Mouse (Mus musculus) ES-E14 (cell line): ENCODE results near the gene Cpn1. TPM values are rescaled to one million over a fixed set of nuclear protein-coding genes. Genes with fewer than 3 reads are reported as not detected.
A peak's percentile ranks its signal among the peaks of the same experiment; 100 is the strongest.

Experiments used
- DNase-seq: peaks from one replicate; pipeline ENCODE4 v3.0.0-alpha.2; 2013; ENCODE audit warnings: low read depth, low spot score
- H3K27ac ChIP-seq: 2 replicates; pipeline ENCODE4 v1.5.1; 2012; ENCODE audit warnings: low read depth, mild to moderate bottlenecking, low read length, moderate library complexity, mixed read lengths; ENCODE audit not compliant: poor library complexity, insufficient read depth, severe bottlenecking
- H3K36me3 ChIP-seq: 2 replicates; pipeline ENCODE4 v1.6.1; 2012; ENCODE audit warnings: mild to moderate bottlenecking, low read length, moderate library complexity, mixed read lengths; ENCODE audit not compliant: control insufficient read depth, poor library complexity, insufficient read depth, severe bottlenecking
- H3K4me1 ChIP-seq, 2 experiments: fragments of 150-350 bp in 1 of 2; sonication (generic) in 1 of 2; 2 replicates each; pipeline ENCODE4 v1.6.1; 2012; ENCODE audit warnings: low read length in 2 of 2, mild to moderate bottlenecking in 1 of 2, mixed read lengths in 1 of 2; ENCODE audit not compliant: control insufficient read depth in 2 of 2, insufficient read depth in 2 of 2, poor library complexity in 1 of 2
- H3K4me3 ChIP-seq, 2 experiments: fragments of 150-350 bp in 1 of 2; sonication (generic) in 1 of 2; 2 replicates each; pipeline ENCODE4 v1.5.1; 2012; ENCODE audit warnings: low read length in 2 of 2, low read depth in 1 of 2, mild to moderate bottlenecking in 1 of 2, mixed read lengths in 1 of 2; ENCODE audit not compliant: insufficient read depth in 1 of 2, poor library complexity in 1 of 2, severe bottlenecking in 1 of 2
- H3K9ac ChIP-seq: 2 replicates; pipeline ENCODE4 v1.6.1; 2012; ENCODE audit warnings: low read depth, mild to moderate bottlenecking, low read length, mixed read lengths; ENCODE audit not compliant: poor library complexity, insufficient read depth, severe bottlenecking
- H3K9me3 ChIP-seq: fragments of 150-350 bp; sonication (generic); 2 replicates; pipeline ENCODE4 v1.6.1; 2012; ENCODE audit warnings: low read depth, mild to moderate bottlenecking, low read length; ENCODE audit not compliant: control insufficient read depth, insufficient read depth
- CHD2 ChIP-seq: IDR thresholded peaks from 2 replicates; pipeline ENCODE4 v1.6.1; 2014; ENCODE audit warnings: mild to moderate bottlenecking, low read depth, low read length, inconsistent platforms
- HCFC1 ChIP-seq: IDR thresholded peaks from 2 replicates; pipeline ENCODE4 v1.6.1; 2012; ENCODE audit warnings: low read length, inconsistent platforms, borderline replicate concordance; ENCODE audit not compliant: insufficient read depth
- MAFK ChIP-seq: IDR thresholded peaks from 2 replicates; pipeline ENCODE4 v1.6.1; 2014; ENCODE audit warnings: mild to moderate bottlenecking, low read depth, low read length, inconsistent platforms; ENCODE audit not compliant: insufficient read depth
- ZC3H11A ChIP-seq: IDR thresholded peaks from 2 replicates; pipeline ENCODE4 v1.6.1; 2012; ENCODE audit warnings: low read depth, mild to moderate bottlenecking, inconsistent platforms, low read length, borderline replicate concordance
- ZNF384 ChIP-seq: IDR thresholded peaks from 2 replicates; pipeline ENCODE4 v1.6.1; 2012; ENCODE audit warnings: low read depth, low read length, inconsistent platforms
- in situ Hi-C, 2 experiments: fragments of 600-800 bp; cut with MboI; formaldehyde crosslinking; loops; one replicate each; pipeline ENCODE4 v1.15.1; 2025; ENCODE audit warnings: low sequenced_read_pairs in 2 of 2, inconsistent platforms in 1 of 2; ENCODE audit not compliant: unreplicated experiment in 2 of 2
- total RNA-seq: library from RNA; depleted of rRNA; stranded (reverse); fragments of 300-350 nt; gene quantifications from 2 replicates; pipeline ENCODE4 v1.2.3, GENCODE M21; 2012

The Cpn1 gene
- total RNA-seq, 1 experiment, result 11.8 TPM

DNA sequence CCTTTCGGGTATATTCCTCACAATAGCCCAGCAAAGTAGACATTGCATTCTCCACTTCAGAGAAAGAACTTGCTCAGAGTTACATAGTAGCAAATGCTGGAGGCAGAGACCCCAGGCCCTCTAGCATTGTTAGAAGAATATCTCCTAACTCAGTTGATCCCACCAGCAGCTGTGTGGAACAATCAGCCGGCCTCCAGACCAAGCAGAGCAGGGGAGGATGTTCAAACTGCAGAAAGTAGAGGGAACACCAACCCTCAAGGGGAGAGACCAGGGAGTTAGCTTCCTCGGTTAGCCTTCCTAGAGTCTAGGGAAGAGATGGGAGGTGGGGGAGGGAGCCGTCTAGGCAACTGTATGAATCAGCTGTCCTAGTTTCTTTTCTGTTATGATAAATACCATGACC, 6.1 kb upstream of the Cpn1 start:
- H3K9me3 ChIP-seq, result no peaks in the 10 kb centered on the region
- TF ChIP-seq HCFC1 (no peak), ZNF384 (no peak), ZC3H11A (no peak), MAFK (no peak), CHD2 (no peak)
- no peak for DNase-seq
- in situ Hi-C loops, result no loop called here
- H3K4me3 ChIP-seq, result no peak overlapping the region
- H3K9ac ChIP-seq, result no peak overlapping the region
- no peaks in the 10 kb centered on the region for H3K4me1 ChIP-seq
- H3K36me3 ChIP-seq, result no peaks in the 10 kb centered on the region
- H3K27ac ChIP-seq, result no peak overlapping the region

DNA sequence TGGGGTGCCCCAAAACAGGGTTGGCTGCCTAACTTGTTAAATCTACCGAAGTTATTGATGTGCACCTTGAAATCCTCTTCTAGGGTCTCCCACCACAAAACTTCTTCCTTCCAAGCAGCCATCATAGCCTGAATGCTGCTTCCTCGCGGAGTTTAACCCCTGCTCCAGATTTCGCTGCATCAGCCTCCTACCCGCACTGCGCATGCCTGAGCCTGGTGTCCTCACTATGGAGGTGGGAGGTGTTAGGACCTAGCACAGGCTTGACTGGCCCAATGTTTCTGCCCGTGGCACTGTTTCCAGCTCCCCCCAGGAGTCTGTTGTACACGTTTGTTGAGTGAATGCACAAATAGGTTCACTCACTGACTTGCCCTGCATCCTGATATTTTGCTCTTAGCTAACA, 4.0 kb upstream of the Cpn1 start:
- Histone ChIP-seq H3K4me1 (no peaks in the 10 kb centered on the region), H3K9me3 (no peaks in the 10 kb centered on the region), H3K36me3 (no peaks in the 10 kb centered on the region), H3K27ac (no peak overlapping the region), H3K4me3 (peak overlapping the region in 1 of 2 experiments; percentile 32; a peak in 2 of 4 replicates), H3K9ac (no peak overlapping the region)
- DNase-seq, result no peak
- in situ Hi-C loops, result no loop called here
- no peak for TF ChIP-seq ZC3H11A
- TF ChIP-seq MAFK, result no peak
- TF ChIP-seq CHD2, result no peak
- TF ChIP-seq HCFC1, result no peak
- TF ChIP-seq ZNF384, result no peak

DNA sequence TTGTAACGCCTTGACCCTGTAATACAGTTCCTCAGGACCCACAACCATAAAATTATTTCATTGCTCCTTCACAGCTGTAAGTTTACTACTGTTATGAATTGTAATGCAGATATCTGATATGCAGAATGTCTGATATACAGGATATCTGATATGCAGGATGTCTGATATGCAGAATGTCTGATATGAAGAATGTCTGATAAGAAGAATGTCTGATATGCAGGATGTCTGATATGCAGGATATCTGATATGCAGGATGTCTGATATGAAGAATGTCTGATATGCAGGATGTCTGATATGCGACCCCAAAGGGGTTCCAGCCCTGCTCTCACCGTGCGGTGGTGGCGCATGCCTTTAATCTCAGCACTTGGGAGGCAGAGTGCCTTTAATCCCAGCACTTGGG, 4.4 kb downstream of the Cpn1 start:
- Histone ChIP-seq H3K4me3 (no peak overlapping the region), H3K27ac (no peak overlapping the region), H3K4me1 (peaks cover under 1 to 3% of the 10 kb centered on the region in 2 experiments; a peak in 1 of 4 replicates), H3K36me3 (no peaks in the 10 kb centered on the region), H3K9me3 (no peaks in the 10 kb centered on the region), H3K9ac (no peak overlapping the region)
- TF ChIP-seq HCFC1 (no peak), ZNF384 (no peak), MAFK (no peak), CHD2 (no peak)
- DNase-seq, result no peak
- in situ Hi-C loops, result no loop called here

DNA sequence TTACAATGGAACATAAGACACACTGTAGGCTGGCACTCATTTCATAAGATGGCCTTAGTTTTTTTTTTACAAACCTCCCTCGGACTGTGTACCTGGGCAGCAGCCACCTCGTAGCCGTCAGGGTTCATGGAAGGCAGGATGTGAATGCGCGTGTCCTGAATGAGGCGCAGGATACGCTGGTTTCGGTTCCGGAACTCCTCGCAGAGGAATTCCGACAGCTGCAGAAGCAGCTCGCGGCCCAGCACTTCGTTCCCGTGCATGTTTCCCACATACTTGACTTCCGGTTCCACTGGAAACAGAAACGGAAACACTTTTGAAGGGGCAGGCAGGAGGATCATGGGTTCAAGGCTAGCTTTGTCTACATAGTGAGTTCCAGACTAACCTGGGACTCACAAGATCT, 5.6 kb downstream of the Cpn1 start:
- Histone ChIP-seq H3K4me1 (peaks cover 6 to 7% of the 10 kb centered on the region in 2 experiments; a peak in 3 of 4 replicates), H3K9ac (no peak overlapping the region), H3K36me3 (no peaks in the 10 kb centered on the region), H3K4me3 (peak overlapping the region in 1 of 2 experiments; percentile 30; a peak in 1 of 4 replicates), H3K27ac (no peak overlapping the region), H3K9me3 (no peaks in the 10 kb centered on the region)
- no peak for DNase-seq
- in situ Hi-C loops, result no loop called here
- TF ChIP-seq ZC3H11A (no peak), MAFK (no peak), HCFC1 (no peak), ZNF384 (no peak), CHD2 (no peak)

DNA sequence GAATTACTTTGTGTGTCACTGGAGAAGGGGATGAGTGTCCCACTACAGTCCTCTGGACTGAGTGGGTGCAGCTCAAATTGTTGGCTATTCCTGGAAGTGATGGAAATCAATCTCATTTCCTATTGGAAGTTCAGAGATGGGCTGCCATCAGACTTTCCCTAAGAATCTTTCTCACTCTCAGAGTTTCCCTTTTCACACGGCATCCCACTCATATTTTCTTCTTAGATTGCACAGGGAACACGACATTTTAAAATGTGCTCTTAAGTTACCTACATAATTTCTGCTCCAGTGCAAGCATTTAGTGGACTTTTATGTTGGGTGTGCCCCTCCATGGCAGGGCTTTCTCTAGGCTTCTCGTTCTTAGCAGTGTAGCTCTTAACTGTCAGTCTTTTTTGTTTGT, 8.6 kb downstream of the Cpn1 start:
- DNase-seq, result no peak
- Histone ChIP-seq H3K9me3 (no peaks in the 10 kb centered on the region), H3K9ac (no peak overlapping the region), H3K4me1 (peaks cover 4 to 6% of the 10 kb centered on the region in 2 experiments; a peak in 3 of 4 replicates), H3K36me3 (no peaks in the 10 kb centered on the region), H3K4me3 (no peak overlapping the region), H3K27ac (no peak overlapping the region)
- TF ChIP-seq MAFK (no peak), ZC3H11A (no peak), ZNF384 (no peak), HCFC1 (no peak), CHD2 (no peak)
- in situ Hi-C loops, result no loop called here
